Mouse (Mus musculus) hindbrain, embryonic 11.5 days (tissue): ENCODE results near the gene Chrm4. TPM values are rescaled to one million over a fixed set of nuclear protein-coding genes. Genes with fewer than 3 reads are reported as not detected.

Experiments
- ATAC-seq: fragments of 200-750 bp; cut with Nextera tagmentation; 2 replicates; pipeline ENCODE4 v1.8.0; 2017; ENCODE audit warnings: mild to moderate bottlenecking, moderate TSS enrichment, moderate library complexity; ENCODE audit not compliant: low FRiP score
- DNase-seq: peaks from one replicate; pipeline ENCODE4 v3.0.0-alpha.2; 2015; ENCODE audit warnings: low spot score
- H3K27ac ChIP-seq: fragments of 300-500 bp; sonication (generic); 2 replicates; pipeline ENCODE4 v1.5.1; 2014; ENCODE audit warnings: mild to moderate bottlenecking, low read depth, low read length
- H3K27me3 ChIP-seq: fragments of 300-500 bp; sonication (generic); 2 replicates; pipeline ENCODE4 v1.6.1; 2014; ENCODE audit warnings: mild to moderate bottlenecking, low read length, moderate library complexity, mixed read lengths; ENCODE audit not compliant: control insufficient read depth, insufficient read depth
- H3K36me3 ChIP-seq: fragments of 300-500 bp; sonication (generic); 2 replicates; pipeline ENCODE4 v1.6.1; 2014; ENCODE audit warnings: mild to moderate bottlenecking, low read length, moderate library complexity, mixed read lengths; ENCODE audit not compliant: control insufficient read depth, insufficient read depth
- H3K4me1 ChIP-seq: fragments of 300-500 bp; sonication (generic); replicated peaks from 2 replicates; pipeline ENCODE4 v1.6.1; 2014; ENCODE audit warnings: low read length, mixed read lengths; ENCODE audit not compliant: control insufficient read depth, insufficient read depth
- H3K4me2 ChIP-seq: fragments of 300-500 bp; sonication (generic); replicated peaks from 2 replicates; pipeline ENCODE4 v1.6.1; 2014; ENCODE audit warnings: mild to moderate bottlenecking, low read depth, low read length
- H3K4me3 ChIP-seq: fragments of 300-500 bp; sonication (generic); 2 replicates; pipeline ENCODE4 v1.5.1; 2014; ENCODE audit warnings: low read depth, low read length
- H3K9ac ChIP-seq: fragments of 300-500 bp; sonication (generic); 2 replicates; pipeline ENCODE4 v1.6.1; 2014; ENCODE audit warnings: low read depth, low read length
- H3K9me3 ChIP-seq: fragments of 300-500 bp; sonication (generic); 2 replicates; pipeline ENCODE4 v1.6.1; 2016; ENCODE audit warnings: low read length; ENCODE audit not compliant: control insufficient read depth
- WGBS: fragments of 180-500 bp; shearing (Covaris S2); extraction: QIAGEN DNeasy Blood & Tissue Kit; methylation state at CpG from one replicate; pipeline ENCODE4 v1.1.7; 2014; 5-methylcytosine and 5-hydroxymethylcytosine counted together
- polyA plus RNA-seq: library from polyadenylated mRNA; unstranded; fragments of >200 nt; fragmentation: Nextera tagmentation; extraction: Ambion mirVana; gene quantifications from 2 replicates; pipeline ENCODE4 v1.2.1, GENCODE M21; 2014

Gene Chrm4
- polyA plus RNA-seq, 1 experiment from 2014 or later: 0.42 TPM

GRCm38 (mm10) chr2:91973416-91974135 is 46.5 kb downstream of the Chrm4 start:
- Histone ChIP-seq H3K4me3 (no peak overlapping the region), H3K4me2 (no peak overlapping the region), H3K4me1 (peaks cover 16% of the 10 kb centered on the region), H3K9ac (no peak overlapping the region), H3K27ac (no peak overlapping the region), H3K9me3 (no peaks in the 10 kb centered on the region), H3K36me3 (no peaks in the 10 kb centered on the region), H3K27me3 (peaks cover 42% of the 10 kb centered on the region)
- ATAC-seq (no peak), DNase-seq (no peak)
- 22% methylated on average over 7 of the region's 7 CpGs for WGBS

GRCm38 (mm10) chr2:91975581-91976541 is 48.8 kb downstream of the Chrm4 start, which contains the start of gene Dgkz:
Gene Dgkz (minus strand): TSS chr2:91975864.
- no peaks in the 10 kb centered on the region for H3K9me3 ChIP-seq
- peaks cover 43% of the 10 kb centered on the region for H3K27me3 ChIP-seq
- H3K36me3 ChIP-seq: no peaks in the 10 kb centered on the region
- ATAC-seq (peak; percentile 30; the same call in 1 of the 2 replicates), DNase-seq (peak; percentile 54)
- peak within 1 kb of the TSS; percentile 38 for H3K4me3 ChIP-seq
- H3K4me2 ChIP-seq: peak within 1 kb of the TSS; percentile 72
- 1% methylated on average over 70 of the region's 79 CpGs for WGBS
- peaks cover 16% of the 10 kb centered on the region for H3K4me1 ChIP-seq
- peak within 1 kb of the TSS; percentile 42 for H3K9ac ChIP-seq
- no peak within 1 kb of the TSS for H3K27ac ChIP-seq

- Histone ChIP-seq H3K4me3 (no peak overlapping the region), H3K27ac (no peak overlapping the region), H3K9ac (no peak overlapping the region), H3K27me3 (peaks cover 43% of the 10 kb centered on the region), H3K4me2 (no peak overlapping the region), H3K9me3 (no peaks in the 10 kb centered on the region), H3K36me3 (no peaks in the 10 kb centered on the region), H3K4me1 (peaks cover 12% of the 10 kb centered on the region)
- ATAC-seq (no peak), DNase-seq (no peak)
- 88% methylated on average over 4 of the region's 4 CpGs for WGBS
Measured at GRCm38 (mm10) chr2:91977960-91978359, 50.9 kb downstream of the Chrm4 start.

Other genes with a start within 250 kb of the Chrm4 start
- gene Atg13, start 216.7 kb upstream of the Chrm4 start, polyA plus RNA-seq: 31.9 and 35.3 TPM in 2 replicates
- 17.8 and 20.6 TPM in 2 replicates for gene Harbi1, start 216.4 kb upstream of the Chrm4 start, polyA plus RNA-seq
- 19.0 and 19.2 TPM in 2 replicates for gene Ambra1, start 197.1 kb upstream of the Chrm4 start, polyA plus RNA-seq
- gene Mdk, start 5.0 kb downstream of the Chrm4 start, polyA plus RNA-seq: 960 and 984 TPM in 2 replicates
- 0.27 and 0.37 TPM in 2 replicates for gene Gm9821, start 18.5 kb downstream of the Chrm4 start, polyA plus RNA-seq
- gene Dgkz, start 48.6 kb downstream of the Chrm4 start, polyA plus RNA-seq: 24.1 and 28.9 TPM in 2 replicates
- 2.0 and 2.2 TPM in 2 replicates for gene Creb3l1, start 97.3 kb downstream of the Chrm4 start, polyA plus RNA-seq
- 30.8 and 46.2 TPM in 2 replicates for gene Phf21a, start 165.9 kb downstream of the Chrm4 start, polyA plus RNA-seq